In genomic region chr17:74122944-74123343, GRCm38 (mm10) we compare ENCODE assay signal across 23 mouse cellular contexts.
DNase-seq lines count a peak whose midpoint lies in the region; ATAC-seq and TF ChIP-seq lines count a peak whose summit lies in the region.
"Had no signal": no experiment of that assay in that cellular context is flagged by ENCODE, and none has a peak within 500 bp of the region (broad histone marks: within the 10 kb centered on the region; RNA-seq: fewer than 3 reads in every experiment).

No protein-coding gene starts in this region.

- H3K36me3 ChIP-seq in liver, adult 2 months (ENCODE audit: control insufficient read depth, insufficient read depth, low read length): no peaks in the 10 kb centered on the region
- H3K36me3 ChIP-seq in liver, embryonic 12.5 days: no peaks in the 10 kb centered on the region
- H3K36me3 ChIP-seq: embryonic facial prominence, embryonic 15.5 days; forebrain, embryonic 10.5 days; heart, embryonic 13.5 days; hindbrain, embryonic 12.5 days had no signal

- no peaks in the 10 kb centered on the region for H3K79me2 ChIP-seq in liver, adult 2 months (ENCODE audit: control insufficient read depth, insufficient read depth, low read length)

- no peak for ATAC-seq in liver, embryonic 12.5 days
- ATAC-seq in granulocyte monocyte progenitor cell, adult 5-6 weeks (replicated peaks; ENCODE audit: poor library complexity, severe bottlenecking): peak; percentile 97
- ATAC-seq in monocyte, adult 5-6 weeks (replicated peaks; ENCODE audit: insufficient number of reproducible peaks, low FRiP score, low TSS enrichment, poor library complexity, severe bottlenecking): peak; percentile 59
- ATAC-seq: forebrain, embryonic 14.5 days; hindbrain, embryonic 16.5 days; inflammation-experienced regulatory T-cells, adult 6 months had no signal

- no peaks in the 10 kb centered on the region for H3K27me3 ChIP-seq in liver, adult 2 months (ENCODE audit: control insufficient read depth, insufficient read depth, low read length)
- no peaks in the 10 kb centered on the region for H3K27me3 ChIP-seq in liver, embryonic 12.5 days (replicated peaks)
- H3K27me3 ChIP-seq: CH12.LX; embryonic facial prominence, embryonic 15.5 days; heart, embryonic 13.5 days; hindbrain, embryonic 12.5 days had no signal

- TF ChIP-seq CTCF in liver, adult 2 months (IDR thresholded peaks at IDR 0.05; ENCODE audit: low read depth, low read length): no peak
- TF ChIP-seq CTCF in gastrocnemius, adult 2 months (IDR thresholded peaks at IDR 0.05): no peak

- H3K4me1 ChIP-seq in liver, adult 2 months (ENCODE audit: control insufficient read depth, insufficient read depth, low read length): peaks cover 2% of the 10 kb centered on the region
- H3K4me1 ChIP-seq in liver, embryonic 12.5 days: no peaks in the 10 kb centered on the region
- H3K4me1 ChIP-seq: embryonic facial prominence, embryonic 15.5 days; heart, embryonic 13.5 days had no signal

- H3K4me3 ChIP-seq in liver, adult 2 months (ENCODE audit: insufficient read depth, low read depth, low read length): no peak overlapping the region
- H3K4me3 ChIP-seq in liver, embryonic 12.5 days: no peak overlapping the region
- H3K4me3 ChIP-seq in gastrocnemius, adult 2 months: no peak overlapping the region
- H3K4me3 ChIP-seq: embryonic facial prominence, embryonic 15.5 days; erythroblast, embryonic 14.5 days; forebrain, embryonic 10.5 days; heart, adult 2 months; heart, embryonic 13.5 days; hindbrain, embryonic 12.5 days had no signal

- DNase-seq in liver, adult 2 months (ENCODE audit: extremely low read depth, low read depth, low spot score): peak; percentile 14
- DNase-seq in natural killer cell, adult 2 months (ENCODE audit: low spot score in 2 of 2): no peak
- no peak for DNase-seq in gastrocnemius, adult 2 months
- DNase-seq in heart, adult 8-10 months (ENCODE audit: low spot score): no peak
- DNase-seq: adrenal gland, postnatal 14 days; cerebellum, adult 2 months; cerebellum, postnatal 10 days; embryo, embryonic 11 days; gastrocnemius, postnatal 10 days; heart, adult 2 months; heart, postnatal 36 days had no signal

- H3K9me3 ChIP-seq in liver, embryonic 12.5 days (replicated peaks): no peaks in the 10 kb centered on the region
- H3K9me3 ChIP-seq: embryonic facial prominence, embryonic 15.5 days; forebrain, embryonic 10.5 days; heart, embryonic 13.5 days; hindbrain, embryonic 12.5 days had no signal

- intact Hi-C loops in gastrocnemius, adult 2 months (cut with DNase I): no loop called here

- no peak overlapping the region for H3K9ac ChIP-seq in liver, adult 2 months (ENCODE audit: low read depth, low read length)
- H3K9ac ChIP-seq in liver, embryonic 12.5 days: no peak overlapping the region
- H3K9ac ChIP-seq: embryonic facial prominence, embryonic 15.5 days; heart, embryonic 13.5 days; hindbrain, embryonic 12.5 days had no signal

- WGBS in liver, adult 2 months: 94% methylated on average over 1 of the region's 1 CpGs
- 79% methylated on average over 1 of the region's 1 CpGs for WGBS in liver, embryonic 12.5 days (ENCODE audit: insufficient replicate concordance)

- no peak for TF ChIP-seq POLR2A in liver, adult 2 months (IDR thresholded peaks at IDR 0.05; ENCODE audit: extremely low read depth, insufficient read depth, low read length)

- no peak overlapping the region for H3K27ac ChIP-seq in liver, adult 2 months (replicated peaks; ENCODE audit: insufficient read depth, low read depth, low read length)
- no peak overlapping the region for H3K27ac ChIP-seq in liver, embryonic 12.5 days
- no peak overlapping the region for H3K27ac ChIP-seq in gastrocnemius, adult 2 months
- H3K27ac ChIP-seq: embryonic facial prominence, embryonic 15.5 days; forebrain, embryonic 10.5 days; heart, adult 2 months; heart, embryonic 13.5 days; hindbrain, embryonic 12.5 days had no signal

- no peak overlapping the region for H3K4me2 ChIP-seq in liver, embryonic 12.5 days
- H3K4me2 ChIP-seq: embryonic facial prominence, embryonic 15.5 days; heart, embryonic 13.5 days; hindbrain, embryonic 12.5 days had no signal
